Mouse (Mus musculus) small intestine, adult 2 months (tissue): Measurements from ENCODE around the gene Cacna1a. TPM values are rescaled to one million over a fixed set of nuclear protein-coding genes. Genes with fewer than 3 reads are reported as not detected.
"Not testable (repeated sequence)": the region's sequence is repeated elsewhere in the genome, so short reads cannot be mapped to it uniquely, and the experiment has no call there.

Source experiments
- H3K27ac ChIP-seq: fragments of 200-500 bp; 2 replicates; pipeline ENCODE4 v1.5.1; 2012; ENCODE audit warnings: low read depth, low read length, control low read depth, inconsistent platforms; ENCODE audit not compliant: insufficient read depth
- H3K27me3 ChIP-seq: fragments of 200-500 bp; 2 replicates; pipeline ENCODE4 v1.6.1; 2012; ENCODE audit warnings: mild to moderate bottlenecking, moderate library complexity, low read length, inconsistent platforms; ENCODE audit not compliant: control insufficient read depth, insufficient read depth
- H3K36me3 ChIP-seq: fragments of 200-500 bp; 2 replicates; pipeline ENCODE4 v1.6.1; 2012; ENCODE audit warnings: mild to moderate bottlenecking, low read length, control low read depth, inconsistent platforms; ENCODE audit not compliant: control insufficient read depth, insufficient read depth
- H3K4me1 ChIP-seq: fragments of 200-500 bp; 2 replicates; pipeline ENCODE4 v1.6.1; 2012; ENCODE audit warnings: low read length, inconsistent platforms, mixed read lengths; ENCODE audit not compliant: control insufficient read depth, insufficient read depth, insufficient read length
- H3K4me3 ChIP-seq: fragments of 200-500 bp; 2 replicates; pipeline ENCODE4 v1.5.1; 2012; ENCODE audit warnings: low read depth, mild to moderate bottlenecking, control low read depth, inconsistent platforms, low read length, moderate library complexity
- CTCF ChIP-seq: fragments of 200-500 bp; IDR thresholded peaks from 2 replicates; pipeline ENCODE4 v1.5.1; 2012; ENCODE audit warnings: low read depth, mild to moderate bottlenecking, control low read depth, inconsistent platforms, low read length, moderate library complexity, mixed read lengths; ENCODE audit not compliant: insufficient replicate concordance, insufficient read length; ENCODE audit errors: extremely low read depth
- POLR2A ChIP-seq: fragments of 200-500 bp; IDR thresholded peaks from 2 replicates; pipeline ENCODE4 v1.6.1; 2012; ENCODE audit warnings: low read depth, mild to moderate bottlenecking, control low read depth, inconsistent platforms, low read length, moderate library complexity
- WGBS: fragments of 180-500 bp; shearing (Covaris S2); methylation state at CpG from one replicate; pipeline ENCODE4 v1.1.7; 2018; 5-methylcytosine and 5-hydroxymethylcytosine counted together
- polyA plus RNA-seq: library from polyadenylated mRNA; depleted of rRNA; stranded (reverse); fragments of >200 nt; gene quantifications from 2 replicates; pipeline ENCODE4 v1.2.3, GENCODE M21; 2012

Cacna1a gene
- polyA plus RNA-seq, 1 experiment: 23.5 TPM

DNA sequence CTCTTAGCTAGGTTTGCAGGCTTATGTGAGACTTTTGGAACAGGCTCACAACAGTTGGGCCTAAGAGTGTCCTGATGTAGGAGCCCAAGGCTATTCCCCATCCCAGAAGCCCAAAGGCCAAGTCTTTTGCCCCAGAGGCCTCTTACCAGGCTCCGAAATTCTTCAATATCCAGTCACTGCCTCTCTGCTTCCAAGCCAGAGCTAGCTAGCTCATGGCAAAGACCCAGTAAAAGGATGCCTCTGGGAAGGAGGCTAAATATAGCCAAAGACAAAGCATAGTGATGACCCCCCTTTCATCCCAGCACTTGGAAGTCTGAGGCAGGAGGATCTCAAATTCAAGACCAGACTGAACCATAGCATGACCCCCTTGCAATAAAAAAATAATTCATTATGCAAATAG is 211.2 kb downstream of the Cacna1a start:
- Histone ChIP-seq H3K4me3 (no peak overlapping the region), H3K4me1 (no peaks in the 10 kb centered on the region), H3K36me3 (no peaks in the 10 kb centered on the region), H3K27me3 (no peaks in the 10 kb centered on the region), H3K27ac (no peak overlapping the region)
- WGBS: 88% methylated on average over 1 of the region's 1 CpGs
- TF ChIP-seq POLR2A (no peak), CTCF (no peak)

DNA sequence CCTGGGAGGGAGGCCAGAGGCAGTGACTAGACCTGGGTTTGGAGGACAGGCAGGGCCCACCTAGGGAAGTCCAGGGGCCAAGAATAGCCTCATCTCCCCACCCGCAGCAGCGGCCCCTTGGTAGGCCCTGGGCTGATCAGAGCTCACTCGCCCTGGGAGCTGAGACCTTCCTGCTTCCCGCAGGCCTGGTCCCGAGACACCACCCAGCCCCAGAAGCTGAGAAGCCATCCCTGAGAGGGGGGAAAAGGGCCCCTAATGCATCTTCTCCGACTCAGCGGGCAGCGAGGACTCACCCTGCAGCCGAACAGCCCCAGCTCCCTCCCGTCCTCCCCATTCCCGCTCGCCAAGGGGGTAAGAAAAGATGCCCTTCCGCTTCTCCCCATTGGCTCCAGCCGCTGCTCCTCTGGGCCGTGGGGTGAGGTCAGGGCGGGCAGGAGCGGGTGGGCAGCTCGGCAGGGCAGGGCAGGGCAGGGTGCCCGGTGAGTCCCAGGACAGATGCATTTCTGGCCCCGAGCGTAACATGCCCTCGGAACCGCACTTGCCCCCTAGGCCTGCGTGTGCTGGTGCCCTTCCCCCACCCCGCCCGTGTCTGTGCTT is 212.2 kb downstream of the Cacna1a start:
- Histone ChIP-seq H3K4me3 (peak overlapping the region; percentile 21), H3K36me3 (no peaks in the 10 kb centered on the region), H3K4me1 (no peaks in the 10 kb centered on the region), H3K27ac (no peak overlapping the region), H3K27me3 (no peaks in the 10 kb centered on the region)
- no peak for TF ChIP-seq POLR2A
- TF ChIP-seq CTCF: no peak
- 38% methylated on average over 26 of the region's 26 CpGs for WGBS

DNA sequence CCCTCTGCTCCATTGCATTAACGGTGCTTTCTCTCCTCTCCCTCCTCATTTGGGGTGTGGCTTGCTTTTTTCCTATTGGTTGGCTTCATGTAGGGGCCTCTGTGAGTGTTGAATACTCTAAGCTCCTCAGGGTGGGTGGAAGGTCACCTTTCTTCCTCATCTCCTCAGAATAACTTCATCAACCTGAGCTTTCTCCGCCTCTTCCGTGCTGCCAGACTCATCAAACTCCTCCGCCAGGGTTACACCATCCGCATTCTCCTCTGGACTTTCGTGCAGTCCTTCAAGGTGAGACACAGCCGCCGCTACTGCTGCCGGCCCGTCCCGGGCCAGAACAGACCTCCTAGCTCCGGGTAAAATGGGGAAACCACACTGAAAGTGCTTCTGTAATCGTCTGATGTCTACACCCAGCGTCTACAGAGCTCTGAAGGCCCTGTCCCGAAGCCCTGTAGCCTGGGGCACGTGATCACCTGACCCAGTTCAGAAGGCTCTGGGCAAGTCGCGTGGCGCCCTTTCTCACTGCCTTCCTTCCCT is 213.0 kb downstream of the Cacna1a start:
- H3K4me1 ChIP-seq: no peaks in the 10 kb centered on the region
- no peak overlapping the region for H3K27ac ChIP-seq
- WGBS: 37% methylated on average over 19 of the region's 19 CpGs
- peak overlapping the region; percentile 51 for H3K4me3 ChIP-seq
- TF ChIP-seq POLR2A: no peak
- TF ChIP-seq CTCF: no peak
- H3K36me3 ChIP-seq: no peaks in the 10 kb centered on the region
- H3K27me3 ChIP-seq: no peaks in the 10 kb centered on the region

DNA sequence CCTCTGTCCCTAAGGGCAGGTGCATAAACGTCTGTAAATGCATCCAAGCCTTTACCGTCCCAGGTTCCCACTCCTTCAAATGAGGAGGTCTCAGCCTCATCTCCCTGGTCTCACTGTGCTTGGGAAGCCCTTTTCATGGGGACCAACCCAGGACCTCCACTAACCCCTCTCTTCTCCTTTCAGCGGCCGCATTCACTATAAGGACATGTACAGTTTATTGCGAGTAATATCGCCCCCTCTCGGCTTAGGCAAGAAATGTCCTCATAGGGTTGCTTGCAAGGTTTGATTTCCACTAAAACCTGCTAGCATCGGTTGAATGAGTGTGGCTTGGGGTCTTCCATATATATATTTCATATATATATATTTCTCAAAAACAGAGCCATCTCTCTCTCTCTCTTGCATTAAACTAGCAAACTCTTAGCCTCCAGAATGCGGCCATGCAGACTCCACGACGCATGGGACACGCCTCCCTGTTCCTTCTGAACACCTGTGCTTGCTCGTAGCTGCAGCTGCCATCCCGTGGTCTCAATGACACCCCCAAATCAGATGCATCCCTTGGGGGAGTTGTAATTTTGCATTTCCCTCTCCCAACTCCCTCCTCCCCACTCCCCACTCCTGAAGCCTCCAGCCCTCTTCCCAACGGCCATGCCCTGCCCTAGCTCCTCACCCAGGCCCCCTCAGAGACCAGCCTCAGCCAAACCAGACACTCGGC is 226.4 kb downstream of the Cacna1a start:
- Histone ChIP-seq H3K27me3 (0 out of 2 replicates have a peak, but pooled peaks cover 3% of the 10 kb centered on the region), H3K36me3 (no peaks in the 10 kb centered on the region), H3K4me3 (no peak overlapping the region), H3K27ac (no peak overlapping the region), H3K4me1 (no peaks in the 10 kb centered on the region)
- TF ChIP-seq POLR2A (no peak), CTCF (peak; percentile 51; the same call in 1 of the 2 replicates)
- WGBS: 38% methylated on average over 16 of the region's 16 CpGs

DNA sequence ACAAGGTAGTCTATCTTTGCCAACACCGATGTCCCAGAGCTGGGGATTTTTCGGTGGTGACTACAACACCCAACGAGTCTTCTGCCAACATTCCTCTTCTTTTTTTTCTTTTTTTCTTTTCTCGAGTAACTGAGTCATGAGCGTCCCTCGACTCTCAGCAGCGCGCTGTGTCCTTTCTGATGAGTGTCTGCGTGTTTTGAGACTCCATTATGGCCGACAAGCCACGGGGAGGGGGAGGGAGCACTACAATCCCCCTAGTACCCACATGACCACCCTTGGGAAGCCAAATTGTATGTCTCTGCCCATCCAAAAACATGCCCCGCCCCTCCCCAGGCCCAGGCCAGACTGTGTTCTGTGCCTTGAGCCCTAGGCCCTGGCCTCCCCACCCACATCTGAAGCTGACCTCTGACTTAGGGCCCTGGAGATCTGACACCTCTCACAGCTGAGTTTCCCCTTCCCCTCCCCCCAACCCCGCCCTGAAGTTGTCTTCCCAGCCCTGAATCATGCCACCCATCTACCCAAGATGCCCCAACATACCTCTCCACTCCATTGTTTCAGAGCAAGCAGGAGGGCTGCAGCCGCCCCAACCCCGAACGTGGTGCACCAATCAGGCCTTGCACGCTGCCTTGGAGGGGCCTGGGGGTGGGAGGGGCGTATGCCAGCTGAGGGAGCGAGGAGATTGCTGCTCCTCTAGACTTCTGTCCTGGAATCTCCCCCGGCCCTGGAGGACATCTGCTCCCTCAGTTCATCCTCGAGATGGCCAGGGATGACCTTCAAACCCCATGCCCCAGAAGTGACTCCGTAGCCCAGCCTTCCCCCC is 227.6 kb downstream of the Cacna1a start:
- 64% methylated on average over 22 of the region's 22 CpGs for WGBS
- Histone ChIP-seq H3K4me1 (no peaks in the 10 kb centered on the region), H3K36me3 (no peaks in the 10 kb centered on the region), H3K27me3 (0 out of 2 replicates have a peak, but pooled peaks cover 3% of the 10 kb centered on the region), H3K4me3 (no peak overlapping the region), H3K27ac (no peak overlapping the region)
- no peak for TF ChIP-seq CTCF
- TF ChIP-seq POLR2A: no peak

DNA sequence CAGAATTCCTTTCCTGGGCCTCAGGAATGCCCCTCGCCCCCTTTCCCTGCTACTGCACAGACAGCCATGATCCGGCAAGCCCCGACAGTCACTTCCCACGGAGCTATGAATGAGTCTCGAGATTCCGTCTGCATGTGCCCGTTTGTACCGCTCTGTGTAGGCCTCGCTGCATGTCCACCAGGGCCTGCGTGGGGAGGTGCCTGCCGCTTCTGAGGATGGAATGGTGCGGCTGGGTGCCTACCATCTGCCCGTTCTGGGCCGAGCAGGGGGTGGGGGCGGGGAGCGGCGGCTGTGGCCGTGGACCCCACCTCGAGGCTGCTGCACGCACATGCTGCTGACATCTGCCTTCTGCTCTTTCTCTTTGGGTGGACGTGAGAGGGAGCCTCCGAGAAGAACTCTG is 228.8 kb downstream of the Cacna1a start:
- TF ChIP-seq POLR2A: no peak
- no peak for TF ChIP-seq CTCF
- 0 out of 2 replicates have a peak, but pooled peaks cover 3% of the 10 kb centered on the region for H3K27me3 ChIP-seq
- WGBS: 72% methylated on average over 22 of the region's 22 CpGs
- no peaks in the 10 kb centered on the region for H3K36me3 ChIP-seq
- H3K27ac ChIP-seq: no peak overlapping the region
- H3K4me1 ChIP-seq: no peaks in the 10 kb centered on the region
- no peak overlapping the region for H3K4me3 ChIP-seq

DNA sequence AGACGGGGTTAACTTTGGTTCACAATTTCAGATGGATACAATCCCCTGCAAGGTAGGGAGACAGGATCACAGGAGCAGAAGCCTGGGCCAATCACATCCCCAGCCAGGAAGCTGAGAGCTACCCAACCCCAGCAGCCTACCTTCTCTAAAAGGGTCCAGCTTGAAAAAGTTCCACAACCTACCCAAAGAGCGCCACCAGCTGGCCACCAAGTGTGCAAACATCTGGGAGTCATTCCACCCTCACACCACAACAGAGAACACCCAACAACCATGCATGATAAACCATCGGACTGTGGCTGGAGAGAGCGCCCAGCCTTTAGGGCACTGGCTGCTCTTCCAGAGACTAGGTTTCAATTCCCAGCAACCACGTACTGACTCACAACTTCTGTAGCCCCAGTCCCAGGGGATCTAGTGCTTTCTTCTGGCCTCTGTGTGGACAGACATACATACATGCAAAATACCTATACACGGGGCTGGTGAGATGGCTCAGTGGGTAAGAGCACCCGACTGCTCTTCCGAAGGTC is 232.9 kb downstream of the Cacna1a start:
- no peak overlapping the region for H3K27ac ChIP-seq
- no peaks in the 10 kb centered on the region for H3K4me1 ChIP-seq
- no peaks in the 10 kb centered on the region for H3K36me3 ChIP-seq
- no peak overlapping the region for H3K4me3 ChIP-seq
- H3K27me3 ChIP-seq: 0 out of 2 replicates have a peak, but pooled peaks cover 3% of the 10 kb centered on the region
- TF ChIP-seq POLR2A (no peak), CTCF (no peak)
- 81% methylated on average over 8 of the region's 8 CpGs for WGBS

DNA sequence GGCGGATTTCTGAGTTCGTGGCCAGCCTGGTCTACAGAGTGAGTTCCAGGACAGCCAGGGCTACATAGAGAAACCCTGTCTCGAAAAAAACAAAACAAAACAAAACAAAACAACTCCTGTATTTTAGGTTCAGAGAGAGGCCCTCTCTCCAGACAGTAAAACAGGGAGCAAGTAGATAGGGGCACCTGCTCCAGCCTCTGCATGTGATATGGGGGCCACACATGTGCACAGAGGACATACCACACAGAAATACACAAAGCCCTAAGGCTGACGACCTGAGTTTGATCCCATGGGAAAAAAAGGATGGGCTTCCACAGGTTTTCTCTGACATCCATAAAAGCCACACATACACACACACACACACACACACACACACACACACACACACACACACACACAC is 235.2 kb downstream of the Cacna1a start:
- 78% methylated on average over 4 of the region's 4 CpGs for WGBS

More for the DNA sequence above, 235.2 kb downstream of the Cacna1a start:
- not testable (repeated sequence) for H3K4me3 ChIP-seq, H3K4me1 ChIP-seq, H3K36me3 ChIP-seq, H3K27ac ChIP-seq, H3K27me3 ChIP-seq
